Mouse (Mus musculus) heart, adult 18-20 months (tissue): ENCODE measurements around the gene Dlat. TPM values are rescaled to one million over a fixed set of nuclear protein-coding genes. Genes with fewer than 3 reads are reported as not detected.

ENCODE experiments used
- DNase-seq, 2 experiments: peaks; one replicate each; pipeline ENCODE4 v3.0.0; 2021 to 2022; ENCODE audit warnings: mixed read lengths in 1 of 2
- total RNA-seq, 2 experiments: library from RNA; stranded (reverse); gene quantifications; 2 replicates each; pipeline ENCODE4 v1.2.3; 2021

Dlat gene
- total RNA-seq, 2 experiments from 2014 or later = 390 to 395 TPM

GRCm38 (mm10) chr9:50592955-50593354, 66.6 kb downstream of the Dlat start:
- DNase-seq = no peak

GRCm38 (mm10) chr9:50590856-50591518, 68.6 kb downstream of the Dlat start:
- DNase-seq = peak in 1 of 2 experiments; percentile 26

GRCm38 (mm10) chr9:50586955-50587354, 72.6 kb downstream of the Dlat start:
- no peak for DNase-seq

- no peak for DNase-seq
Observed at GRCm38 (mm10) chr9:50585145-50585818, 74.3 kb downstream of the Dlat start.

Other genes with a start within 250 kb of the Dlat start
- gene Plet1, start 165.3 kb downstream of the Dlat start, total RNA-seq = 1 to 10 TPM in 1 of 2 experiments, under 1 TPM in 1; 0.60 to 2.4 TPM
- gene Pts, start 131.1 kb downstream of the Dlat start, total RNA-seq = 10 to 100 TPM; 27.9 to 36.1 TPM
- gene Il18, start 105.0 kb downstream of the Dlat start, total RNA-seq = 1 to 10 TPM; 1.0 to 2.5 TPM
- under 1 TPM; 0.52 to 0.64 TPM for gene Bco2, start 104.6 kb downstream of the Dlat start, total RNA-seq
- gene Tex12, start 98.5 kb downstream of the Dlat start, total RNA-seq = not detected
- 100 to 1,000 TPM; 697 to 709 TPM for gene Sdhd, start 56.0 kb downstream of the Dlat start, total RNA-seq
- 100 to 1,000 TPM; 270 to 292 TPM for gene Timm8b, start 55.9 kb downstream of the Dlat start, total RNA-seq
- under 1 TPM; 0.20 to 0.95 TPM for gene Pih1d2, start 42.5 kb downstream of the Dlat start, total RNA-seq
- 10 to 100 TPM; 11.6 to 14.2 TPM for gene Nkapd1, start 42.3 kb downstream of the Dlat start, total RNA-seq
- 1 to 10 TPM; 3.0 to 4.1 TPM for gene Dixdc1, start 79.7 kb upstream of the Dlat start, total RNA-seq
- gene 2310030G06Rik, start 86.8 kb upstream of the Dlat start, total RNA-seq = 1 to 10 TPM; 2.2 to 2.6 TPM
- 1,000 to 10,000 TPM; 3,376 to 3,486 TPM for gene Cryab, start 91.5 kb upstream of the Dlat start, total RNA-seq
- 100 to 1,000 TPM; 136 to 143 TPM for gene Hspb2, start 92.6 kb upstream of the Dlat start, total RNA-seq
- gene Fdxacb1, start 108.5 kb upstream of the Dlat start, total RNA-seq = 1 to 10 TPM; 4.1 to 5.8 TPM
- 10 to 100 TPM; 10.4 to 12.1 TPM for gene Alg9, start 115.2 kb upstream of the Dlat start, total RNA-seq
- gene 1110032A03Rik, start 115.7 kb upstream of the Dlat start, total RNA-seq = 10 to 100 TPM; 11.3 to 16.5 TPM
- 10 to 100 TPM; 10.6 to 11.3 TPM for gene Ppp2r1b, start 185.5 kb upstream of the Dlat start, total RNA-seq